Mouse (Mus musculus) testis, adult 2 months (tissue): Measurements from ENCODE around the gene Ppp1r27.

Experiments used
- CTCF ChIP-seq: fragments of 200-500 bp; IDR thresholded peaks from 2 replicates; pipeline ENCODE4 v1.5.1; 2012; ENCODE audit warnings: low read depth, mild to moderate bottlenecking, inconsistent platforms, low read length, moderate library complexity; ENCODE audit not compliant: control insufficient read depth, insufficient read depth, insufficient replicate concordance
- POLR2A ChIP-seq: fragments of 200-500 bp; IDR thresholded peaks from 2 replicates; pipeline ENCODE4 v1.6.1; 2012; ENCODE audit warnings: low read depth, mild to moderate bottlenecking, inconsistent platforms, low read length, moderate library complexity; ENCODE audit not compliant: control insufficient read depth

DNA sequence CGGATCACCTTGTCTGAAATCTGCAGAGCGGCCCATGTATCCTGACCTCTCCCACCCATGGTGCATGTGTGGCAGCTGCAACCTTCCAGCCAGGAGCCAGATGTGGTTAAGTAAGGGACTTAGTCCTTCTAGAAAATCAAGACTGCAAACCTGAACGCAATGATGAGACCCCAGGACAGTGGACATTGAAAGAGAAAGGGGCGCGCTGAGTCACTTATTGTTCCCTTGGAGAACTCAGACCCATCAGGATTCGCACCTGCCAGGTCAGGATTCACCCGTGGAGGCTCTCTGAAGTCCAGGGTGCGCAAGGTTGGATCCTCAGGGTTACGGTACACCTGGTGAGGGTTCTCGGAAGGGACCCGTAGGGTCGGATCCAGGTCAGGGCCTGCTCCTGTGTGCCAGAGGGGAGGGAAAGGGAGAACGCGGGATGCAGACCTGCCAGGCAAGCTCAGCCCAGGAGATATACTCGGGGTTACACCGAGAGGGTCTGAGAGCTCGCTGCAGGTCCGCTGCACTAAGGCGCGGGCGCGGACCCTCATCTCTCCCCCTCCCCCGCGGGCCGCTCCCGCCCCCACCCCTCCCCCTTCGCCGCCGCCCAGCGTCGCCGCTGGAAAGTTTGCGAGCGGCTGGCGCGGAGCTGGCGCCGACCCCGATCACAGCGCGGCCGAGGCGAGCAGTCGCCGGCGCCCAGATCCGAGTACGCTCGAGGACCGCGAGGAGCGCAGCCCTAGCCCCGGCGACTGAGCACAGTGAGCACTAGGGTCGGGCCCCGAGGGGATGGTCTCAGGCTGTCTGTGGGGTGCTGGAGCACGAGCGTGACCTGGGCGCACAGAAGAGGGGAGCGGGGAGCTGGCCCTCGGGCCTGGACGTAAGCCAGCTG, 20.6 kb downstream of the Ppp1r27 start, which contains the start of gene Gcgr:
- TF ChIP-seq CTCF (no peak), POLR2A (no peak)
